8 mouse cellular contexts compared by ENCODE assay signal in genomic region chr1:177984206-177984605, GRCm38 (mm10). TPM values are rescaled to one million over a fixed set of nuclear protein-coding genes. Genes with fewer than 3 reads are reported as not detected.
DNase-seq lines count a peak whose midpoint lies in the region; ATAC-seq and TF ChIP-seq lines count a peak whose summit lies in the region.

No protein-coding gene starts in this region.

- peak overlapping the region; percentile 50 for H3K4me2 ChIP-seq in heart, embryonic 15.5 days

- H3K9me3 ChIP-seq in heart, embryonic 15.5 days (replicated peaks): no peaks in the 10 kb centered on the region

- ATAC-seq in heart, embryonic 15.5 days (replicated peaks; ENCODE audit: insufficient number of reproducible peaks, insufficient read depth, low FRiP score, low read depth): no peak

- intact Hi-C loops in heart, postnatal 25 days (cut with DNase I): loop anchor here (10.0 kb wide), 1 partner anchor 201 kb away; the partner anchor contains the start of gene Desi2

- no peak for TF ChIP-seq CTCF in cortical plate, adult 2 months (IDR thresholded peaks at IDR 0.05; ENCODE audit: extremely low read depth, insufficient read depth, low read length)
- no peak for TF ChIP-seq CTCF in kidney, adult 2 months (conservative IDR thresholded peaks at IDR 0.05; ENCODE audit: insufficient read depth, insufficient read length, low read depth, low read length)

- no peak overlapping the region for H3K9ac ChIP-seq in heart, embryonic 15.5 days

- 64% methylated on average over 9 of the region's 9 CpGs for WGBS in heart, embryonic 15.5 days
- WGBS in kidney, adult 2 months: 50% methylated on average over 9 of the region's 9 CpGs

- TF ChIP-seq POLR2A in cortical plate, adult 2 months (IDR thresholded peaks at IDR 0.05; ENCODE audit: extremely low read depth, insufficient read depth, low read length): no peak
- TF ChIP-seq POLR2A in kidney, adult 2 months (IDR thresholded peaks at IDR 0.05; ENCODE audit: low read depth, low read length): no peak

- peaks cover 5% of the 10 kb centered on the region; the same call in 1 of the 2 replicates for H3K4me1 ChIP-seq in heart, embryonic 15.5 days (replicated peaks)
- H3K4me1 ChIP-seq in cortical plate, adult 2 months (ENCODE audit: control insufficient read depth, insufficient read depth, low read length): 0 out of 2 replicates have a peak, but pooled peaks cover 3% of the 10 kb centered on the region
- H3K4me1 ChIP-seq in kidney, adult 2 months (ENCODE audit: control insufficient read depth, insufficient read depth, low read length): peaks cover 6% of the 10 kb centered on the region

- peak overlapping the region; percentile 24 for H3K4me3 ChIP-seq in heart, embryonic 15.5 days
- H3K4me3 ChIP-seq in cortical plate, adult 2 months (ENCODE audit: insufficient read depth, low read length): peak overlapping the region; percentile 0; the same call in 1 of the 2 replicates
- 0 out of 2 replicates have a peak overlapping the region, but pooled peaks have one; percentile 15 for H3K4me3 ChIP-seq in kidney, adult 2 months (ENCODE audit: insufficient read depth, low read depth, low read length)

- no peak for DNase-seq in heart, postnatal 25 days (ENCODE audit: low spot score)
- DNase-seq in kidney, adult 2 months: peak; percentile 53
- DNase-seq in lung, postnatal 10 days: peak; percentile 39
- no peak for DNase-seq in right cerebral cortex, adult 18-20 months
- no peak for DNase-seq in urinary bladder, postnatal 14 days (ENCODE audit: low spot score)
- DNase-seq in right cerebral cortex, postnatal 36 days (ENCODE audit: low spot score in 2 of 2): no peak

- H3K36me3 ChIP-seq in heart, embryonic 15.5 days: no peaks in the 10 kb centered on the region
- no peaks in the 10 kb centered on the region; the same call in 1 of the 2 replicates for H3K36me3 ChIP-seq in kidney, adult 2 months (ENCODE audit: control insufficient read depth, insufficient read depth, low read length)

- H3K27ac ChIP-seq in heart, embryonic 15.5 days: no peak overlapping the region
- H3K27ac ChIP-seq in cortical plate, adult 2 months (ENCODE audit: insufficient read depth, low read length): no peak overlapping the region
- H3K27ac ChIP-seq in kidney, adult 2 months (ENCODE audit: insufficient read depth, low read depth, low read length): no peak overlapping the region

- H3K27me3 ChIP-seq in heart, embryonic 15.5 days: no peaks in the 10 kb centered on the region
- H3K27me3 ChIP-seq in kidney, adult 2 months (replicated peaks; ENCODE audit: control insufficient read depth, insufficient read depth, low read length): no peaks in the 10 kb centered on the region

RNA-seq across cellular contexts. Expression of gene Catspere2, which starts 1.0 kb away (rescaled TPM):
- polyA plus RNA-seq in heart, embryonic 15.5 days (2015; fragmentation: Nextera tagmentation; extraction: Ambion mirVana): 0.11 and 0.20 TPM in 2 replicates
- total RNA-seq in heart, postnatal 25 days (2021): under 1 TPM; 0.08 to 0.11 TPM
- polyA plus RNA-seq in cortical plate, adult 2 months (2012; rRNA removed): 2.8 and 3.6 TPM in 2 replicates
- 0.58 and 0.60 TPM in 2 replicates for polyA plus RNA-seq in kidney, adult 2 months (2012; rRNA removed)

Comparison
In these comparisons a context has a peak if more than half of its experiments do, and no peak if none do; other contexts are left out.
1. DNase-seq: peak in kidney, adult 2 months (single experiment) and lung, postnatal 10 days (single experiment); none in heart, postnatal 25 days (single experiment), right cerebral cortex, adult 18-20 months (single experiment), urinary bladder, postnatal 14 days (single experiment) and right cerebral cortex, postnatal 36 days (0 of 2).
2. Peak in every context shown above with its lines, with median percentiles within 50 percentile points of each other: H3K4me3 ChIP-seq.